Mouse (Mus musculus): Measurements from ENCODE around the gene Nudc. TPM values are rescaled to one million over a fixed set of nuclear protein-coding genes. Genes with fewer than 3 reads are reported as not detected.

Gene Nudc
- total RNA-seq, 1 experiment from 2014 or later: 277 TPM

Other genes with a start within 250 kb of the Nudc start
- gene Wdtc1, start 192.5 kb downstream of the Nudc start, total RNA-seq (2017): 11.3 and 13.7 TPM in 2 replicates
- gene Slc9a1, start 176.3 kb downstream of the Nudc start, total RNA-seq (2017): 11.0 and 16.9 TPM in 2 replicates
- gene Tent5b, start 65.9 kb downstream of the Nudc start, total RNA-seq (2017): not detected in 2 replicates
- gene Trnp1, start 47.4 kb downstream of the Nudc start, total RNA-seq (2017): not detected in 2 replicates
- gene Kdf1, start 27.0 kb downstream of the Nudc start, total RNA-seq (2017): not detected in 2 replicates
- not detected in 2 replicates for gene Nr0b2, start 7.4 kb upstream of the Nudc start, total RNA-seq (2017)
- gene Gpatch3, start 28.7 kb upstream of the Nudc start, total RNA-seq (2017): 11.9 and 20.9 TPM in 2 replicates
- gene Gpn2, start 38.4 kb upstream of the Nudc start, total RNA-seq (2017): 15.1 and 21.8 TPM in 2 replicates
- 3.4 and 7.9 TPM in 2 replicates for gene Sfn, start 56.2 kb upstream of the Nudc start, total RNA-seq (2017)
- 10.0 and 27.3 TPM in 2 replicates for gene Zdhhc18, start 104.2 kb upstream of the Nudc start, total RNA-seq (2017)
- gene Pigv, start 126.7 kb upstream of the Nudc start, total RNA-seq (2017): 8.2 and 13.4 TPM in 2 replicates
- gene Arid1a, start 210.8 kb upstream of the Nudc start, total RNA-seq (2017): 40.4 and 47.2 TPM in 2 replicates